Mouse (Mus musculus): Measurements from ENCODE around the gene Spcs1. TPM values are rescaled to one million over a fixed set of nuclear protein-coding genes. Genes with fewer than 3 reads are reported as not detected.

Spcs1 gene
- polyA plus RNA-seq (2011; ENCODE audit: insufficient read depth, insufficient read length, low replicate concordance, missing spikeins): 59.6 and 85.6 TPM in 2 replicates

DNA sequence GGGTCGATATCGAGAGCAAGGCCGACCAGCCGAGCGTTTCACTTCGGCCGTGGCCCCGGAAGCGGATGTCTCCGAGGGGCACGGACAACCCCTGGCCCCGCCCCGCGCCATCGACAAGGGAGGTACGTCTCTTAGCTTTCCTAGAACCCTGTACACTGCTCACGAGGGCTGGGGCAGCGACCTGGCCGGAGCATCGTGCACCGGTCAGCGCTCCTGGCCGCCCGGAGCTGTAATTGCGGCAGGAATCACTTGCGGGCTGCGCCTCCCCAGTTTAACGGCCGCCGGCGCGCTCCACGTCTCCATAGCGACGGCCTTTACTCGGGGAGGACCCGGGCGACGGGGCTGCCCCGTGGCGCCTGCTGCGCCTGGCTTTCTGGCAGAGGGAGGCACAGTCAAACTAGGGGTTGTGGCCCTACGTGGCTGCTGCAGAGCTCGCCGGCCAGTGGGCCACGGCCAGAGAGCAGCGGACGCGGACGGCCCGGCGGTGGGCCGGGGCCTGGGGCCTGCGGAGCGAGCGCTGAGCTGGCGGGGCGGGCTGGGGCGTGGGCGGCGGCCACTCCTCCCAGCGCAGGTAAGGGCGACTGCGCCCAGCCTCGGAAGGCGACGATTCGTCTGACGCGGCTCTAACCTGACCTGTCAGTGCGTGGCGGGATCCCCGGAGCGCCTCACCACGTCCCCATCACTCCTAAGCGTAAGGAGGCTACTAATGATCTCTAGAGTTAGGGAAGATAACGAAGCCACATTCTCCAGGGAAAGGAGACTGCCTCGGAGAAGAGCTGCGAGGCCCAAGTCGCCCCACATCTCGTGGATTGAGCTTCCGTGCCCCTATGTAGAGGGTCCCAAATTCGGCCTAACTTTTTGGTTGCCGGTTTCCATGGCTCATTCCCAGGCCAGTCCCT is at the start of gene Spcs1, which contains the start of gene Glt8d1:
Gene Spcs1 (minus strand): TSS at position 366 of the 899 bp plus-strand sequence.
Gene Glt8d1 (plus strand): TSS at position 94 of the 899 bp plus-strand sequence.
- H3K27ac ChIP-seq (ENCODE audit: control insufficient read depth, insufficient read depth, low read depth, low read length, poor library complexity): peak within 1 kb of the TSS; percentile 94
- under 1% methylated on average over 78 of the region's 84 CpGs for WGBS
- H3K4me1 ChIP-seq (ENCODE audit: control insufficient read depth, insufficient read depth, low read length): no peaks in the 10 kb centered on the region; the same call in 1 of the 2 replicates
- peak within 1 kb of the TSS; percentile 100 for H3K4me3 ChIP-seq (replicated peaks; ENCODE audit: control insufficient read depth, low read depth, low read length)
- TF ChIP-seq CTCF (IDR thresholded peaks at IDR 0.05; ENCODE audit: control insufficient read depth, insufficient read depth, low read length) (no peak), POLR2A (IDR thresholded peaks at IDR 0.05; ENCODE audit: borderline replicate concordance, control insufficient read depth, low read depth, low read length) (peak; percentile 69; the same call in 1 of the 2 replicates)

DNA sequence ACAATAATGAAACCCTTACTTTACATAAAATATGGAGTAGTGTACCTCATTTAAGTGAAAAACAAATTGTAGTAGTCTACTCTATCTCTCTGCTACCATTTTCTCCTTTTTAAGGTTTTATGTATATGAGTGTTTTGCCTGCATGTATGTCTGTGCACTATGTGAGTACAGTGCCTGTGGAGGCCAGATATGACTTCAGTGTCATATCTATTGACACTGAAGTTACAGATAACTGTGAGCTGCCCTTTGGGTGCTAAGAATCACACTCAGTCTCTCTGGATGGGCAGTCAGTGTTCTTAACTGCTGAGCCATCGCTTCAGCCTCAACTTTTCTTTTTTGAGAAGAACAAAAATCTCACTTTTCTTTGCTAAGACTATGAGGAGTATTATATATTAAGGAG is 44.3 kb upstream of the Spcs1 start:
- Histone ChIP-seq H3K27ac (ENCODE audit: control insufficient read depth, insufficient read depth, low read depth, low read length, poor library complexity) (no peak overlapping the region), H3K4me1 (ENCODE audit: control insufficient read depth, insufficient read depth, low read length) (no peaks in the 10 kb centered on the region; the same call in 1 of the 2 replicates), H3K4me3 (replicated peaks; ENCODE audit: control insufficient read depth, low read depth, low read length) (no peak overlapping the region)
- 71% methylated on average over 1 of the region's 1 CpGs for WGBS
- TF ChIP-seq CTCF (IDR thresholded peaks at IDR 0.05; ENCODE audit: control insufficient read depth, insufficient read depth, low read length) (no peak), POLR2A (IDR thresholded peaks at IDR 0.05; ENCODE audit: borderline replicate concordance, control insufficient read depth, low read depth, low read length) (no peak)

DNA sequence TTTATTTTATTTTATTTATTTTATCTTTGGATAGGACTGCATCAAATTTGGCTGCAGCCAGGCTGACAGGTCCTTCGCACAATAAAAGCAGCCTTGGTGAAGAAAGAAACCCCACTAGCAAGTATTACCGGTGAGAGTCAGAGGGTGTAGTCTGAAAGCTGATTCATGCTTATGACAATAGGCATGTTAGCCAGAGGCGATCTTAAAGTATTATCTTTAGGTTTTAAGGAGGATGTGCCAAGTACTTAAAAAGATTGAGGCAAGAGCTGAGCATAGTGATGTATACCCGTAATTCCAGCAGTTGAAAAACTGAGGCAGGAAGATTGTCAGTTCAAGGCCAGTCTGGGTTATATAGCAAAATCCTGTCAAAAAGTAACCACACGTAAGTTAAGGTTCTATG is 43.8 kb upstream of the Spcs1 start:
- Histone ChIP-seq H3K4me1 (ENCODE audit: control insufficient read depth, insufficient read depth, low read length) (no peaks in the 10 kb centered on the region; the same call in 1 of the 2 replicates), H3K4me3 (replicated peaks; ENCODE audit: control insufficient read depth, low read depth, low read length) (no peak overlapping the region), H3K27ac (ENCODE audit: control insufficient read depth, insufficient read depth, low read depth, low read length, poor library complexity) (no peak overlapping the region)
- TF ChIP-seq CTCF (IDR thresholded peaks at IDR 0.05; ENCODE audit: control insufficient read depth, insufficient read depth, low read length): no peak
- TF ChIP-seq POLR2A (IDR thresholded peaks at IDR 0.05; ENCODE audit: borderline replicate concordance, control insufficient read depth, low read depth, low read length): no peak
- 81% methylated on average over 5 of the region's 5 CpGs for WGBS

DNA sequence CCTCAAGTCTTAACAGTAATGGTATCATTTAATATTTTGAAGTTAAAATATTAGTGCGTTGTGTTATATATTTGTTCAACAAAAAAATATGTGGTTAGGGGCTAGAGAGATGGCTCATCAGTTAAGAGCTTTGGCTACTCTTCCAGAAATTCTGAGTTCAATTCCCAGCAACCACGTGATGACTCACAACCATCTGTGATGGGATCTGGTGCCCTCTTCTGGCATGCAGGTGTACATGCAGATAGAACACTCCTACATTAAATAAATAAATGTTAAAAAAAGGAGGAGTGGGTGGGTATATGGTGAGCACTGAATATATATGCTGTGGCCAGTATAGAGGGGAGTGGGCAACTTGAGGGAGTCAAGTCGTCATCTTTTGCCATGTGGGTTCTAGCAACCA is 24.3 kb upstream of the Spcs1 start:
- peak; percentile 30; the same call in 1 of the 2 replicates for TF ChIP-seq CTCF (IDR thresholded peaks at IDR 0.05; ENCODE audit: control insufficient read depth, insufficient read depth, low read length)
- no peak for TF ChIP-seq POLR2A (IDR thresholded peaks at IDR 0.05; ENCODE audit: borderline replicate concordance, control insufficient read depth, low read depth, low read length)
- H3K4me1 ChIP-seq (ENCODE audit: control insufficient read depth, insufficient read depth, low read length): no peaks in the 10 kb centered on the region
- H3K27ac ChIP-seq (ENCODE audit: control insufficient read depth, insufficient read depth, low read depth, low read length, poor library complexity): no peak overlapping the region
- H3K4me3 ChIP-seq (replicated peaks; ENCODE audit: control insufficient read depth, low read depth, low read length): no peak overlapping the region
- WGBS: 77% methylated on average over 3 of the region's 3 CpGs

GRCm38 (mm10) chr14:31022579-31022978 is 21.1 kb upstream of the Spcs1 start:
- Histone ChIP-seq H3K27ac (ENCODE audit: control insufficient read depth, insufficient read depth, low read depth, low read length, poor library complexity) (no peak overlapping the region), H3K4me3 (replicated peaks; ENCODE audit: control insufficient read depth, low read depth, low read length) (no peak overlapping the region), H3K4me1 (ENCODE audit: control insufficient read depth, insufficient read depth, low read length) (peaks cover 2% of the 10 kb centered on the region; the same call in 1 of the 2 replicates)
- 36% methylated on average over 1 of the region's 1 CpGs for WGBS
- no peak for TF ChIP-seq CTCF (IDR thresholded peaks at IDR 0.05; ENCODE audit: control insufficient read depth, insufficient read depth, low read length)

DNA sequence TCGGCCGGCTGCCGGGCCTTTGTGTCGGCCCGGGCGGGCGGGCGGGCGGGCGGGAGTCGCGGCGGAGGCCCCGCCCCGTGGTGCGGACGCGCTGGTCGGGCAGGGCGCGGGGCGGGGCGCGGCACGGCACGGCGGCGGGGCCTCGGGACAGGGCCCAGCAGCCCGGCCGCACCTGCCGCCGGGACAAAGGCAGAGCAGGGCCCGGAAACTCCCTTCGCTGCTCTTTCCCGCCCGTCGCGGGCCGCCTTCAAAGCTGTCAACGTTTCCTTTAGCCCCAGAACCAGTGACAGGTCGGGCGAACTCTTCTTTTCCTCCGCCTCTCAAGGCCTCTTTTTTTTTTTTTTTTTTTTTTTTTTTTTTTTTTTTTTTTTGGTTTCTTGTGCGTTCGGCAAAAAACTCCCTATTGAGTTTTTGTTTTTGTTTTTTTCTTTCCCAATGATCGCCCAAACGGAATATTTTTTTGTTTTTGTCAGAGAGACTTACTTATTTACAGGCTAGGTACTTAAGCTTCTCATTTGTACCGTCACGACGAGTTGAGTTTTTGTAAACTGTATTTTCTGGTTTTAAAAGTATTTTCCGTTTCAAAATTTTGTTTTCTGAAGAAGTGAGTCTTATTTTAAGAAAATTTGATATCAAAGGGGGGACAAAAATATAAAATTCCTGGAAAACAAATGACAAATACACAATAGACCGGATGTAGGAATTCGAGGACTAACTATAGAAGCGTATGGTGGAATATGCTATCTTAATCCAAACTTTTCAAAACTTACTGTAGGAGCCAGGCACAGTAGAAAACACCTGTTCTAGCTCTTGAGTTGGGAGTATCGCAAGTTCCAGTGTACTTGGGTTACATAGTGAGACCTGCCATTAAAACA is 18.1 kb upstream of the Spcs1 start:
- Histone ChIP-seq H3K27ac (ENCODE audit: control insufficient read depth, insufficient read depth, low read depth, low read length, poor library complexity) (peak overlapping the region; percentile 96), H3K4me3 (replicated peaks; ENCODE audit: control insufficient read depth, low read depth, low read length) (peak overlapping the region; percentile 73), H3K4me1 (ENCODE audit: control insufficient read depth, insufficient read depth, low read length) (peaks cover 2% of the 10 kb centered on the region; the same call in 1 of the 2 replicates)
- TF ChIP-seq POLR2A (IDR thresholded peaks at IDR 0.05; ENCODE audit: borderline replicate concordance, control insufficient read depth, low read depth, low read length) (peak; percentile 71; the same call in 1 of the 2 replicates), CTCF (IDR thresholded peaks at IDR 0.05; ENCODE audit: control insufficient read depth, insufficient read depth, low read length) (no peak)
- 6% methylated on average over 56 of the region's 56 CpGs for WGBS

DNA sequence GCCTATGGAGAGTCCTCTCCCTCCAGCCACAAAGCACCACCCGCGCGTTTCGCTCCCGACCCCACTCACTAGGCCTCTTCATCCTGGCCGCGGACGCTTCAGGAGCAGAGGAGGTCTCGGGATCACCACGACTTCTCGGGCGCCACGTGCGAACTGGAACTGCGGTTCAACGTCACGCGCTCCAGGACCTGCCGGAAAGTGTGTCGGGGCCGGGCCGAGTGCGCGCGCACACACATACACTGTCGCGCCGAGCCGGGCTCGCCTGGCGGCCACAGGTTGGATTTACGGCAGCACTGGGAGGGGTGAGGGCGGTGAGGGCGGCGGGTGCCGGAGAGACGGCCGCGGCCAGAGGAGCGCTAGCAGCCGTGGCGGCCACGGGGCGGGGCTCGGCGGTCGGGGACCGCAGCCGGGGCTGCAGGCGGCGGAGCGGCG is 17.4 kb upstream of the Spcs1 start, which contains the start of the genes Pbrm1 and Gnl3:
Gene Pbrm1 (plus strand): TSS at position 279 of the 432 bp plus-strand sequence.
Gene Gnl3 (minus strand): TSS at position 293 of the 432 bp plus-strand sequence.
- TF ChIP-seq POLR2A (IDR thresholded peaks at IDR 0.05; ENCODE audit: borderline replicate concordance, control insufficient read depth, low read depth, low read length): peak; percentile 81; the same call in 1 of the 2 replicates
- TF ChIP-seq CTCF (IDR thresholded peaks at IDR 0.05; ENCODE audit: control insufficient read depth, insufficient read depth, low read length): no peak
- WGBS: under 1% methylated on average over 53 of the region's 53 CpGs
- Histone ChIP-seq H3K4me3 (replicated peaks; ENCODE audit: control insufficient read depth, low read depth, low read length) (peak within 1 kb of the TSS; percentile 98), H3K27ac (ENCODE audit: control insufficient read depth, insufficient read depth, low read depth, low read length, poor library complexity) (peak within 1 kb of the TSS; percentile 96), H3K4me1 (ENCODE audit: control insufficient read depth, insufficient read depth, low read length) (peaks cover 2% of the 10 kb centered on the region; the same call in 1 of the 2 replicates)
